Mouse (Mus musculus) neural tube, embryonic 12.5 days (tissue): ENCODE results near the gene Eif2s2. TPM values are rescaled to one million over a fixed set of nuclear protein-coding genes. Genes with fewer than 3 reads are reported as not detected.

ENCODE experiments used
- ATAC-seq: fragments of 200-750 bp; cut with Nextera tagmentation; 2 replicates; pipeline ENCODE4 v1.8.0; 2017; ENCODE audit warnings: low read depth, mild to moderate bottlenecking, moderate TSS enrichment, moderate library complexity; ENCODE audit not compliant: low FRiP score
- H3K27ac ChIP-seq: fragments of 300-500 bp; sonication (generic); 2 replicates; pipeline ENCODE4 v1.5.1; 2016
- H3K27me3 ChIP-seq: fragments of 300-500 bp; sonication (generic); replicated peaks from 2 replicates; pipeline ENCODE4 v1.6.1; 2016; ENCODE audit warnings: mild to moderate bottlenecking
- H3K36me3 ChIP-seq: fragments of 300-500 bp; sonication (generic); 2 replicates; pipeline ENCODE4 v1.6.1; 2016; ENCODE audit warnings: mild to moderate bottlenecking
- H3K4me1 ChIP-seq: fragments of 300-500 bp; sonication (generic); 2 replicates; pipeline ENCODE4 v1.6.1; 2016
- H3K4me2 ChIP-seq: fragments of 300-500 bp; sonication (generic); replicated peaks from 2 replicates; pipeline ENCODE4 v1.6.1; 2016; ENCODE audit warnings: mild to moderate bottlenecking
- H3K4me3 ChIP-seq: fragments of 300-500 bp; sonication (generic); 2 replicates; pipeline ENCODE4 v1.5.1; 2016
- H3K9ac ChIP-seq: fragments of 300-500 bp; sonication (generic); 2 replicates; pipeline ENCODE4 v1.6.1; 2016; ENCODE audit warnings: mild to moderate bottlenecking
- H3K9me3 ChIP-seq: fragments of 300-500 bp; sonication (generic); 2 replicates; pipeline ENCODE4 v1.6.1; 2016; ENCODE audit warnings: mild to moderate bottlenecking
- WGBS: fragments of 180-500 bp; shearing (Covaris S2); methylation state at CpG from one replicate; pipeline ENCODE4 v1.1.7; 2016; 5-methylcytosine and 5-hydroxymethylcytosine counted together
- polyA plus RNA-seq: library from polyadenylated mRNA; unstranded; fragments of >200 nt; fragmentation: Nextera tagmentation; extraction: Ambion mirVana; gene quantifications from 2 replicates; pipeline ENCODE4 v1.2.1, GENCODE M21; 2016

Eif2s2 gene
- polyA plus RNA-seq, 1 experiment from 2014 or later = 88.1 TPM

GRCm38 (mm10) chr2:154869954-154870641, 22.6 kb downstream of the Eif2s2 start:
- no peak overlapping the region for H3K4me2 ChIP-seq
- no peak overlapping the region for H3K4me3 ChIP-seq
- no peaks in the 10 kb centered on the region for H3K4me1 ChIP-seq
- no peaks in the 10 kb centered on the region for H3K27me3 ChIP-seq
- H3K9me3 ChIP-seq = no peaks in the 10 kb centered on the region
- no peak overlapping the region for H3K27ac ChIP-seq
- ATAC-seq = no peak
- H3K9ac ChIP-seq = no peak overlapping the region
- peaks cover 74% of the 10 kb centered on the region for H3K36me3 ChIP-seq

GRCm38 (mm10) chr2:154868106-154868505, 24.6 kb downstream of the Eif2s2 start:
- 97% methylated on average over 1 of the region's 1 CpGs for WGBS
- no peaks in the 10 kb centered on the region for H3K4me1 ChIP-seq
- no peaks in the 10 kb centered on the region for H3K9me3 ChIP-seq
- no peak overlapping the region for H3K27ac ChIP-seq
- peaks cover 81% of the 10 kb centered on the region for H3K36me3 ChIP-seq
- H3K9ac ChIP-seq = no peak overlapping the region
- H3K4me3 ChIP-seq = no peak overlapping the region
- no peaks in the 10 kb centered on the region for H3K27me3 ChIP-seq
- ATAC-seq = no peak
- H3K4me2 ChIP-seq = no peak overlapping the region

GRCm38 (mm10) chr2:154865696-154866095, 27.0 kb downstream of the Eif2s2 start:
- Histone ChIP-seq H3K4me2 (no peak overlapping the region), H3K4me3 (no peak overlapping the region), H3K4me1 (no peaks in the 10 kb centered on the region), H3K27ac (no peak overlapping the region), H3K9me3 (no peaks in the 10 kb centered on the region), H3K9ac (no peak overlapping the region), H3K27me3 (no peaks in the 10 kb centered on the region), H3K36me3 (peaks cover 79% of the 10 kb centered on the region)
- ATAC-seq = no peak
- WGBS = 87% methylated on average over 3 of the region's 3 CpGs

- no peaks in the 10 kb centered on the region for H3K9me3 ChIP-seq
- H3K4me2 ChIP-seq = no peak overlapping the region
- no peak overlapping the region for H3K27ac ChIP-seq
- no peak for ATAC-seq
- H3K9ac ChIP-seq = no peak overlapping the region
- H3K36me3 ChIP-seq = peaks cover 73% of the 10 kb centered on the region
- no peaks in the 10 kb centered on the region for H3K27me3 ChIP-seq
- no peaks in the 10 kb centered on the region for H3K4me1 ChIP-seq
- no peak overlapping the region for H3K4me3 ChIP-seq
- WGBS = 90% methylated on average over 13 of the region's 13 CpGs
These were observed 29.1 kb downstream of the Eif2s2 start for GRCm38 (mm10) chr2:154863672-154864071.

DNA sequence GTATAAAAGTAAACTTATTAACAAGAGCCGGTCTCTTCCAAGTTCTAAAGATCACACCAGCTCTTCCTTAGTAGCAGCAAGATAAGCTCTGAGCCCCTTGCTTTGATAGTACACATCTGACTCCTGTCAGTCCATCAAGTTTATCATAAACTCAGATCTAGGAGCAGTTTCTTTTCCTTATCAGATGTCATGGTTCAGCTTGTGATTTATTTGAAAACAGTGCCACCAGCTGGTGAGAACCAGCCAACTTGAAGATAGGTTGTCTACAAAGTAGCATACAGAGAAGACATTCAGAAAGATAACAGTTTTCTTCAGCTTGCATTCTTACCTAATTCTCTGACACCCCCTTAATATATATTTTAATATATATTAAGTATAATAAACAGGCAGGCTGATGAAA, 37.4 kb downstream of the Eif2s2 start:
- Histone ChIP-seq H3K9me3 (no peaks in the 10 kb centered on the region), H3K27ac (no peak overlapping the region), H3K27me3 (no peaks in the 10 kb centered on the region), H3K4me2 (no peak overlapping the region), H3K9ac (no peak overlapping the region), H3K4me1 (peaks cover 3% of the 10 kb centered on the region; the same call in 1 of the 2 replicates), H3K4me3 (no peak overlapping the region), H3K36me3 (peaks cover 26% of the 10 kb centered on the region)
- ATAC-seq = no peak
- 90% methylated on average over 1 of the region's 1 CpGs for WGBS

GRCm38 (mm10) chr2:154848086-154848485, 44.6 kb downstream of the Eif2s2 start:
- Histone ChIP-seq H3K27me3 (no peaks in the 10 kb centered on the region), H3K4me2 (no peak overlapping the region), H3K9me3 (no peaks in the 10 kb centered on the region), H3K9ac (no peak overlapping the region), H3K27ac (no peak overlapping the region), H3K36me3 (no peaks in the 10 kb centered on the region), H3K4me3 (no peak overlapping the region), H3K4me1 (no peaks in the 10 kb centered on the region)
- no peak for ATAC-seq

DNA sequence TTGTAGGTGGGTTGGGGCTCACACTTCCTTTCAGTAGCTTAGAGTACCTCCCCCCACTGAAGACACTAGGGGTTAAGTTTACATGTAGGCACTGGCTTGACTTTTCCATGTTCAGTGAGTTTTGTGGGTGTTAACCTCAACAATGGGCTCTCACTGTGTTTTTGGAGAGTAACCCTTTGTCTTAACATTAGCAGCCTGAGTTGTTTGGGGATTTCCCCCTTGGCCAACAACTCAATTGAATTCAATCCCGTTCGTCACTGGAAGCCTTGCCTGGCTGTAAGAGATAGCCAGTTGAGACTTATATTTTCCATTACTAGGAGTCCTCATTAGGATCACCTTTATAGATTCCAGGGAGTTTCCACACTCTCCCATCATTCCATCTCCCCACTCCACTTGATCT, 56.2 kb downstream of the Eif2s2 start:
- 98% methylated on average over 2 of the region's 2 CpGs for WGBS

DNA sequence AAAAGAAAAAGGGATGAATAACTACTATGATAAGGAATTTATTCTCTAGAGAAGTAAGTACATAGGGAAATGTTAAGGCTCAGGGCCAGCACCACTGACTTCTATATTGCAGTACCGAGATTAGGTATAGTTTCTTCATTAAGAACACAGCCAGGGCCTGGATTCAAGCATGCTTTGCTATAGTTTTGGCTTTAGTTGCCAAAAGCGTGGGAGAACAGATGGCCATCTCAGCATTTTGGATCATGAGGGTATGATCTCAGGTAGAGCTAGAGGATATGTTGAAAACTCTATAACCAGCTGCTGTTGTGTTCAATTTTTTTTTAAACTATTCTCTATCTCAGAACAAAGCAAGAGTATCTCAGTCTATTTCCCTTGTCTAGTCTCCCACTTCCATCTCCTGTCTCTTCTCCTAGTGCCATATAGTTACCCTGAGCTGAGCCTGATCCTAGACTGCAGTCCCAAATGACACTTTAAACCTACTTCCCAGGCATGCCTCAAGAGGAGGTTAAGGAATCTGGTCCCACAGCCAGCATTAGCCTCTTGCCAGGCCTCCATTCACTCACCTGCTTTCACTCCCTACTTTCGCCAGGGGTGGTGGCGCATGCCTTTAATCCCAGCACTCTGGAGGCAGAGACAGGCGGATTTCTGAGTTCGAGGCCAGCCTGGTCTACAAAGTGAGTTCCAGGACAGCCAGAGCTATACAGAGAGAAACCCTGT, 58.4 kb downstream of the Eif2s2 start:
- H3K4me1 ChIP-seq = no peaks in the 10 kb centered on the region
- no peaks in the 10 kb centered on the region for H3K27me3 ChIP-seq

More for the DNA sequence above, 56.2 kb downstream of the Eif2s2 start:
- peaks cover 18% of the 10 kb centered on the region for H3K9me3 ChIP-seq
- no peak overlapping the region for H3K27ac ChIP-seq
- ATAC-seq = no peak
- no peaks in the 10 kb centered on the region for H3K36me3 ChIP-seq
- H3K4me1 ChIP-seq = no peaks in the 10 kb centered on the region
- H3K4me3 ChIP-seq = no peak overlapping the region
- H3K27me3 ChIP-seq = no peaks in the 10 kb centered on the region
- no peak overlapping the region for H3K4me2 ChIP-seq
- H3K9ac ChIP-seq = no peak overlapping the region

GRCm38 (mm10) chr2:154832471-154832870, 60.3 kb downstream of the Eif2s2 start:
- no peak for ATAC-seq
- no peak overlapping the region for H3K4me3 ChIP-seq
- H3K4me1 ChIP-seq = no peaks in the 10 kb centered on the region
- WGBS = 72% methylated on average over 4 of the region's 4 CpGs
- H3K27ac ChIP-seq = no peak overlapping the region
- H3K4me2 ChIP-seq = no peak overlapping the region
- peaks cover 4% of the 10 kb centered on the region; the same call in 1 of the 2 replicates for H3K9me3 ChIP-seq
- no peak overlapping the region for H3K9ac ChIP-seq
- no peaks in the 10 kb centered on the region for H3K27me3 ChIP-seq
- no peaks in the 10 kb centered on the region for H3K36me3 ChIP-seq

More for the DNA sequence above, 58.4 kb downstream of the Eif2s2 start:
- 96% methylated on average over 6 of the region's 6 CpGs for WGBS
- no peak overlapping the region for H3K9ac ChIP-seq
- H3K27ac ChIP-seq = no peak overlapping the region
- no peaks in the 10 kb centered on the region for H3K36me3 ChIP-seq
- peaks cover 9% of the 10 kb centered on the region; the same call in 1 of the 2 replicates for H3K9me3 ChIP-seq
- no peak overlapping the region for H3K4me3 ChIP-seq
- ATAC-seq = no peak
- no peak overlapping the region for H3K4me2 ChIP-seq

- no peak overlapping the region for H3K9ac ChIP-seq
- no peaks in the 10 kb centered on the region for H3K4me1 ChIP-seq
- no peaks in the 10 kb centered on the region for H3K9me3 ChIP-seq
- ATAC-seq = no peak
- no peak overlapping the region for H3K27ac ChIP-seq
- H3K4me3 ChIP-seq = no peak overlapping the region
- H3K4me2 ChIP-seq = no peak overlapping the region
- H3K36me3 ChIP-seq = no peaks in the 10 kb centered on the region
- no peaks in the 10 kb centered on the region for H3K27me3 ChIP-seq
- WGBS = 81% methylated on average over 4 of the region's 4 CpGs
These were observed 65.2 kb downstream of the Eif2s2 start for GRCm38 (mm10) chr2:154827521-154827920.

DNA sequence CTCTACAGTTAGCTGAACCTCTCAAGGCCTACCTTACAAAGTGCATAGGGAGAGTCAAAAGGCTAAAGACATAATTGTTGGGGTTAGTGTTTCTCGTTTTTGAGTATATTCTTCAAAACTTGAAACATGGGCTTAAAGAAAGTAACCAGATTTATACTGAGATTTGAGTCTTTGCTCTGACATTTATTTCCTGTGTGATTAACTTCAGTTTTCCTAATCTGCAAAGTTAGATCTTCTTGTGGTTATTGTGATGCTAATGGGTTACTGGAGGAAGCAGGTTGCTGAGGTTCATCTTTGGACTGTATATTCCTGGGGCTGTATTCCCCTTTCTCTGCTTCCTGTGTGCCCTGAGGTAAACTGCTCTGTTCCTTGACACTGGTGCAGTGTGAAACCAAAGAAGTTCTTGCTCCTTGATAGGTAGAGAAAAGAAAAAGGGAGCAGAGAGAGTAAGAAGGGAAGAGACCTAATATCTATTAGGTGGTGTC, 66.6 kb downstream of the Eif2s2 start:
- Histone ChIP-seq H3K27me3 (no peaks in the 10 kb centered on the region), H3K4me1 (no peaks in the 10 kb centered on the region), H3K9me3 (no peaks in the 10 kb centered on the region), H3K27ac (no peak overlapping the region), H3K4me2 (no peak overlapping the region), H3K36me3 (no peaks in the 10 kb centered on the region), H3K9ac (no peak overlapping the region), H3K4me3 (no peak overlapping the region)
- no peak for ATAC-seq
- WGBS = 92% methylated on average over 1 of the region's 1 CpGs
